8 mouse cellular contexts compared by ENCODE assay signal in the genomic region with DNA sequence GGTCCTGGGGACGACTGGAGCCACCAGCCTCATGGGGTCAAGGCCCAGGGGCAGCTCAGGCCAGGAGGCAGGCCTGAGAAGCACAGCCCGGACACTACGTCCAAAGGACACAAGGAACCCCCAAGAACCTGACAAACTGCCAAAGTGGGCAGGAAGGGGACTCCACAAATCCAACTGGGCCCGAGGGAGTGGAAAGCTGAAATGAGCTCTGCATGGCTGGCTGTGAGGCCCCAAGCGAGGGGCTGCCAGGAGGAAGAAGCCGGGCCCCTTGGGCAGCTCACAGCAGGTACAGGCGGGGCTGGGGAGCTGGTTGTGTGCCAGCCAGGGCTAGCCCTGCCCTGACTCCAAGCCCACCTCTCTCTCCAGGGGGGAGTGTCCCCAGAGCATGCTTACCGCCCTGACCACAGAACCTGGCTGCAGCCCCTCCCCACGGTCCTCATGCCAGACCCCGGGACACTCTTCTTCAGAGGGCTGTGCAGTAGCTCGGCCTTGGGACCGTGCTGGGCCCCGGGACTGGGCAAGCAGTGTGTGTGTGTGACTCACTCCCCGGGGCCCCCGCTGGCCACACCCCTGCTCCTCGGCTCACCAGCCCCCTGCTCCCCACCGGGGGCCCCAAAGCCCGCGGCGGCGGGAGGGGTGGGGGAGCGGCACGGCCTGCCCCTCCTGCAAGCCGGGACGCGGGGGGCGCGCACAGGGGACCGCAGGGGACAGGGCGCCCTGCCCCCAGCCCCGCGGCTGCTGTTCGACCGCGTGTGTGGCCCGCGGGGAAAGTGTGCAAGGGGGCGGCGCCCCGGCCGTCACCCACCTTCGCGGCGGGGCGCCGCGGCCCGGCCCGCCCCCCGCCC. TPM values are rescaled to one million over a fixed set of nuclear protein-coding genes. Genes with fewer than 3 reads are reported as not detected.
DNase-seq lines count a peak whose midpoint lies in the region; ATAC-seq and TF ChIP-seq lines count a peak whose summit lies in the region.

No protein-coding gene starts in this region.

- no peaks in the 10 kb centered on the region for H3K9me3 ChIP-seq in heart, embryonic 16.5 days (replicated peaks; ENCODE audit: control insufficient read depth, low read length)
- no peaks in the 10 kb centered on the region for H3K9me3 ChIP-seq in megakaryocyte, embryonic 14.5 days

- peak overlapping the region; percentile 94 for H3K4me2 ChIP-seq in heart, embryonic 16.5 days (ENCODE audit: low read depth, low read length)

- H3K4me3 ChIP-seq in spleen, adult 2 months (ENCODE audit: extremely low read depth, insufficient read depth, insufficient read length) = peak overlapping the region; percentile 45; the same call in 1 of the 2 replicates
- H3K4me3 ChIP-seq in heart, embryonic 16.5 days (ENCODE audit: low read length) = peak overlapping the region; percentile 64
- peak overlapping the region; percentile 93 for H3K4me3 ChIP-seq in megakaryocyte, embryonic 14.5 days (replicated peaks)

- peaks cover 2% of the 10 kb centered on the region; the same call in 1 of the 2 replicates for H3K36me3 ChIP-seq in spleen, adult 2 months (ENCODE audit: control insufficient read depth, insufficient read depth, low read length)
- peaks cover 4% of the 10 kb centered on the region; the same call in 1 of the 2 replicates for H3K36me3 ChIP-seq in heart, embryonic 16.5 days (ENCODE audit: control insufficient read depth, insufficient read depth)
- peaks cover 45% of the 10 kb centered on the region for H3K36me3 ChIP-seq in megakaryocyte, embryonic 14.5 days (replicated peaks; ENCODE audit: low read length)
- 0 out of 2 replicates have a peak, but pooled peaks cover 2% of the 10 kb centered on the region for H3K36me3 ChIP-seq in splenic B cell, adult 2 months (ENCODE audit: control insufficient read depth, insufficient read depth, low read length, poor library complexity, severe bottlenecking)

- 9% methylated on average over 43 of the region's 50 CpGs for WGBS in spleen, adult 2 months
- 3% methylated on average over 39 of the region's 50 CpGs for WGBS in heart, embryonic 16.5 days

- TF ChIP-seq CTCF in spleen, adult 2 months (IDR thresholded peaks at IDR 0.05; ENCODE audit: extremely low read depth, insufficient read depth, insufficient read length, insufficient replicate concordance) = no peak

- DNase-seq in spleen, adult 2 months (ENCODE audit: low read depth in 1 of 2, low spot score in 2 of 2) = peak in 1 of 2 experiments; percentile 13
- DNase-seq in spleen, adult 12 weeks (ENCODE audit: low spot score) = no peak
- peak; percentile 66 to 84 for DNase-seq in kidney, postnatal 25 days
- DNase-seq in splenic B cell, adult 2 months (ENCODE audit: low read depth, low spot score) = peak; percentile 14
- DNase-seq in layer of hippocampus, postnatal 10 days (ENCODE audit: low spot score in 2 of 2) = no peak

- peak; percentile 71 for ATAC-seq in common myeloid progenitor, adult 5-6 weeks (replicated peaks; ENCODE audit: low read depth, poor library complexity, severe bottlenecking)
- peak; percentile 72 for ATAC-seq in heart, embryonic 16.5 days (replicated peaks; ENCODE audit: extremely low read depth, insufficient read depth, low FRiP score)

- H3K4me1 ChIP-seq in spleen, adult 2 months (ENCODE audit: control insufficient read depth, insufficient read depth, insufficient read length) = peaks cover 6% of the 10 kb centered on the region
- H3K4me1 ChIP-seq in heart, embryonic 16.5 days (ENCODE audit: control insufficient read depth, insufficient read depth, low read length) = peaks cover 28% of the 10 kb centered on the region
- H3K4me1 ChIP-seq in megakaryocyte, embryonic 14.5 days = peaks cover 44% of the 10 kb centered on the region

- H3K27ac ChIP-seq in spleen, adult 2 months (ENCODE audit: insufficient read depth, low read length) = no peak overlapping the region; the same call in 1 of the 2 replicates
- peak overlapping the region; percentile 91 for H3K27ac ChIP-seq in heart, embryonic 16.5 days (ENCODE audit: low read length)

- peaks cover 11% of the 10 kb centered on the region for H3K27me3 ChIP-seq in spleen, adult 2 months (ENCODE audit: control insufficient read depth, insufficient read depth, low read length)
- H3K27me3 ChIP-seq in heart, embryonic 16.5 days (ENCODE audit: control insufficient read depth, insufficient read depth, low read length) = no peaks in the 10 kb centered on the region
- H3K27me3 ChIP-seq in megakaryocyte, embryonic 14.5 days (replicated peaks) = peaks cover 8% of the 10 kb centered on the region
- H3K27me3 ChIP-seq in splenic B cell, adult 2 months (ENCODE audit: control insufficient read depth, insufficient read depth, low read length, poor library complexity, severe bottlenecking) = no peaks in the 10 kb centered on the region

- peak overlapping the region; percentile 83 for H3K9ac ChIP-seq in heart, embryonic 16.5 days (ENCODE audit: low read length)

- no peak for TF ChIP-seq POLR2A in spleen, adult 2 months (IDR thresholded peaks at IDR 0.05; ENCODE audit: low read depth, low read length)

RNA-seq across cellular contexts. Expression of a gene that starts 31.7 kb away (rescaled TPM):
- 11.0 and 12.0 TPM in 2 replicates for polyA plus RNA-seq in spleen, adult 2 months (2012; rRNA removed)
- total RNA-seq in common myeloid progenitor, adult 5-6 weeks (2017) = 6.1 and 9.2 TPM in 2 replicates
- 3.7 and 3.9 TPM in 2 replicates for polyA plus RNA-seq in heart, embryonic 16.5 days (2015; fragmentation: Nextera tagmentation; extraction: Ambion mirVana)
- 17.7 and 18.2 TPM in 2 replicates for polyA plus RNA-seq in megakaryocyte, embryonic 14.5 days (2012; ENCODE audit: insufficient read depth, low replicate concordance)
- 10 to 100 TPM; 24.9 to 25.9 TPM for total RNA-seq in layer of hippocampus, postnatal 10 days (2021)

Comparison
In these comparisons a context has a peak if more than half of its experiments do, and no peak if none do; other contexts are left out.
1. DNase-seq: peak in kidney, postnatal 25 days (2 of 2) and splenic B cell, adult 2 months (single experiment); none in spleen, adult 12 weeks (single experiment) and layer of hippocampus, postnatal 10 days (0 of 2).
2. Peak in every context shown above with its lines, with median percentiles within 50 percentile points of each other: H3K4me3 ChIP-seq.